Mouse (Mus musculus) hindbrain, embryonic 13.5 days (tissue): ENCODE data around the gene Kcnk13. TPM values are rescaled to one million over a fixed set of nuclear protein-coding genes. Genes with fewer than 3 reads are reported as not detected.

Experiments
- ATAC-seq: fragments of 200-750 bp; cut with Nextera tagmentation; 2 replicates; pipeline ENCODE4 v1.8.0; 2017; ENCODE audit warnings: moderate TSS enrichment; ENCODE audit not compliant: low FRiP score
- H3K27ac ChIP-seq: fragments of 300-500 bp; sonication (generic); 2 replicates; pipeline ENCODE4 v1.5.1; 2015; ENCODE audit warnings: inconsistent platforms, mild to moderate bottlenecking, moderate library complexity
- H3K27me3 ChIP-seq: fragments of 300-500 bp; sonication (generic); 2 replicates; pipeline ENCODE4 v1.6.1; 2015; ENCODE audit warnings: mild to moderate bottlenecking, inconsistent platforms
- H3K36me3 ChIP-seq: fragments of 300-500 bp; sonication (generic); 2 replicates; pipeline ENCODE4 v1.6.1; 2015; ENCODE audit warnings: mild to moderate bottlenecking, inconsistent platforms
- H3K4me1 ChIP-seq: fragments of 300-500 bp; sonication (generic); replicated peaks from 2 replicates; pipeline ENCODE4 v1.6.1; 2015; ENCODE audit warnings: inconsistent platforms
- H3K4me2 ChIP-seq: fragments of 300-500 bp; sonication (generic); 2 replicates; pipeline ENCODE4 v1.6.1; 2015; ENCODE audit warnings: inconsistent platforms, mild to moderate bottlenecking, moderate library complexity
- H3K4me3 ChIP-seq: fragments of 300-500 bp; sonication (generic); 2 replicates; pipeline ENCODE4 v1.5.1; 2015; ENCODE audit warnings: mild to moderate bottlenecking, inconsistent platforms
- H3K9ac ChIP-seq: fragments of 300-500 bp; sonication (generic); 2 replicates; pipeline ENCODE4 v1.6.1; 2015; ENCODE audit warnings: mild to moderate bottlenecking, inconsistent platforms
- H3K9me3 ChIP-seq: fragments of 300-500 bp; sonication (generic); 2 replicates; pipeline ENCODE4 v1.6.1; 2016; ENCODE audit warnings: inconsistent platforms
- WGBS: fragments of 180-500 bp; shearing (Covaris S2); methylation state at CpG from one replicate; pipeline ENCODE4 v1.1.7; 2015; 5-methylcytosine and 5-hydroxymethylcytosine counted together
- polyA plus RNA-seq: library from polyadenylated mRNA; unstranded; fragments of >200 nt; fragmentation: Nextera tagmentation; extraction: Ambion mirVana; gene quantifications from 2 replicates; pipeline ENCODE4 v1.2.1, GENCODE M21; 2015

The Kcnk13 gene
- polyA plus RNA-seq, 1 experiment from 2014 or later, result 0.60 TPM

- WGBS, result 89% methylated on average over 6 of the region's 6 CpGs
- Histone ChIP-seq H3K9me3 (no peaks in the 10 kb centered on the region), H3K9ac (no peak overlapping the region), H3K27me3 (no peaks in the 10 kb centered on the region), H3K4me2 (no peak overlapping the region), H3K27ac (no peak overlapping the region), H3K4me3 (no peak overlapping the region), H3K4me1 (no peaks in the 10 kb centered on the region), H3K36me3 (peaks cover 77% of the 10 kb centered on the region)
- no peak for ATAC-seq
These were observed 25.1 kb upstream of the Kcnk13 start for GRCm38 (mm10) chr12:99939179-99939578.

GRCm38 (mm10) chr12:99940704-99941103 lies 23.6 kb upstream of the Kcnk13 start:
- H3K27ac ChIP-seq, result no peak overlapping the region
- 78% methylated on average over 7 of the region's 7 CpGs for WGBS
- H3K4me3 ChIP-seq, result no peak overlapping the region
- no peaks in the 10 kb centered on the region for H3K4me1 ChIP-seq
- H3K9me3 ChIP-seq, result no peaks in the 10 kb centered on the region
- H3K27me3 ChIP-seq, result no peaks in the 10 kb centered on the region
- H3K4me2 ChIP-seq, result no peak overlapping the region
- no peak for ATAC-seq
- H3K36me3 ChIP-seq, result peaks cover 72% of the 10 kb centered on the region
- no peak overlapping the region for H3K9ac ChIP-seq

GRCm38 (mm10) chr12:99942441-99942840 lies 21.9 kb upstream of the Kcnk13 start:
- Histone ChIP-seq H3K27ac (no peak overlapping the region), H3K9ac (no peak overlapping the region), H3K4me1 (no peaks in the 10 kb centered on the region), H3K4me2 (no peak overlapping the region), H3K9me3 (no peaks in the 10 kb centered on the region), H3K36me3 (peaks cover 70% of the 10 kb centered on the region), H3K27me3 (no peaks in the 10 kb centered on the region), H3K4me3 (no peak overlapping the region)
- WGBS, result 92% methylated on average over 8 of the region's 8 CpGs
- no peak for ATAC-seq

GRCm38 (mm10) chr12:99952928-99953327 lies 11.4 kb upstream of the Kcnk13 start:
- Histone ChIP-seq H3K27ac (no peak overlapping the region), H3K9me3 (no peaks in the 10 kb centered on the region), H3K4me2 (no peak overlapping the region), H3K4me3 (no peak overlapping the region), H3K36me3 (peaks cover 33% of the 10 kb centered on the region), H3K27me3 (no peaks in the 10 kb centered on the region), H3K4me1 (peaks cover 2% of the 10 kb centered on the region), H3K9ac (no peak overlapping the region)
- 63% methylated on average over 7 of the region's 7 CpGs for whole genome bisulfite sequencing
- no peak for ATAC-seq

- Histone ChIP-seq H3K9ac (no peak overlapping the region), H3K27ac (no peak overlapping the region), H3K9me3 (no peaks in the 10 kb centered on the region), H3K4me1 (peaks cover 18% of the 10 kb centered on the region), H3K36me3 (peaks cover 17% of the 10 kb centered on the region), H3K4me2 (no peak overlapping the region), H3K4me3 (no peak overlapping the region), H3K27me3 (peaks cover 4% of the 10 kb centered on the region)
- ATAC-seq, result no peak
- 81% methylated on average over 7 of the region's 7 CpGs for WGBS
These were observed 7.9 kb upstream of the Kcnk13 start for GRCm38 (mm10) chr12:99956411-99956810.

GRCm38 (mm10) chr12:99958068-99959060 lies 5.9 kb upstream of the Kcnk13 start:
- Histone ChIP-seq H3K27me3 (peaks cover 12% of the 10 kb centered on the region), H3K36me3 (peaks cover 12% of the 10 kb centered on the region), H3K9ac (0 out of 2 replicates have a peak overlapping the region, but pooled peaks have one; percentile 3), H3K4me2 (no peak overlapping the region), H3K4me1 (peaks cover 18% of the 10 kb centered on the region), H3K27ac (no peak overlapping the region), H3K4me3 (no peak overlapping the region), H3K9me3 (no peaks in the 10 kb centered on the region)
- WGBS, result 56% methylated on average over 9 of the region's 9 CpGs
- no peak for ATAC-seq

GRCm38 (mm10) chr12:99959291-99959690 lies 5.0 kb upstream of the Kcnk13 start:
- Histone ChIP-seq H3K9ac (no peak overlapping the region), H3K27ac (no peak overlapping the region), H3K4me1 (peaks cover 23% of the 10 kb centered on the region), H3K4me2 (no peak overlapping the region), H3K4me3 (no peak overlapping the region), H3K9me3 (no peaks in the 10 kb centered on the region), H3K27me3 (peaks cover 21% of the 10 kb centered on the region), H3K36me3 (peaks cover 12% of the 10 kb centered on the region)
- no peak for ATAC-seq

GRCm38 (mm10) chr12:99959930-99960329 lies 4.4 kb upstream of the Kcnk13 start:
- no peak for ATAC-seq
- Histone ChIP-seq H3K27ac (no peak overlapping the region), H3K9me3 (no peaks in the 10 kb centered on the region), H3K9ac (no peak overlapping the region), H3K36me3 (peaks cover 12% of the 10 kb centered on the region), H3K4me3 (no peak overlapping the region), H3K27me3 (peaks cover 27% of the 10 kb centered on the region), H3K4me2 (no peak overlapping the region), H3K4me1 (peaks cover 30% of the 10 kb centered on the region)
- WGBS, result 31% methylated on average over 10 of the region's 10 CpGs

GRCm38 (mm10) chr12:99960675-99961074 lies 3.6 kb upstream of the Kcnk13 start:
- Histone ChIP-seq H3K27me3 (peaks cover 35% of the 10 kb centered on the region), H3K4me3 (no peak overlapping the region)
- ATAC-seq, result no peak

GRCm38 (mm10) chr12:99965203-99966115 lies 1.2 kb downstream of the Kcnk13 start:
- Histone ChIP-seq H3K27ac (no peak overlapping the region), H3K9me3 (no peaks in the 10 kb centered on the region), H3K36me3 (no peaks in the 10 kb centered on the region), H3K27me3 (peaks cover 80% of the 10 kb centered on the region), H3K9ac (peak overlapping the region; percentile 73), H3K4me2 (peak overlapping the region; percentile 95), H3K4me3 (peak overlapping the region; percentile 56), H3K4me1 (peaks cover 29% of the 10 kb centered on the region)
- ATAC-seq, result peak; percentile 53
- WGBS, result under 1% methylated on average over 76 of the region's 77 CpGs

More at GRCm38 (mm10) chr12:99960675-99961074, 3.6 kb upstream of the Kcnk13 start:
- no peak overlapping the region for H3K27ac ChIP-seq
- H3K9me3 ChIP-seq, result no peaks in the 10 kb centered on the region
- H3K4me1 ChIP-seq, result peaks cover 37% of the 10 kb centered on the region
- no peak overlapping the region for H3K4me2 ChIP-seq
- peaks cover 7% of the 10 kb centered on the region for H3K36me3 ChIP-seq
- 90% methylated on average over 7 of the region's 7 CpGs for WGBS
- no peak overlapping the region for H3K9ac ChIP-seq

GRCm38 (mm10) chr12:99966116-99966770 lies 1.9 kb downstream of the Kcnk13 start:
- no peak for ATAC-seq
- no peak overlapping the region for H3K27ac ChIP-seq
- H3K27me3 ChIP-seq, result peaks cover 76% of the 10 kb centered on the region
- peak overlapping the region; percentile 73 for H3K9ac ChIP-seq
- H3K4me3 ChIP-seq, result peak overlapping the region; percentile 56
- no peaks in the 10 kb centered on the region for H3K9me3 ChIP-seq
- 4% methylated on average over 25 of the region's 25 CpGs for WGBS
- no peaks in the 10 kb centered on the region for H3K36me3 ChIP-seq
- H3K4me2 ChIP-seq, result peak overlapping the region; percentile 95
- H3K4me1 ChIP-seq, result peaks cover 29% of the 10 kb centered on the region
